25 mouse cellular contexts compared by ENCODE assay signal in genomic region chr3:38938136-38938535, GRCm38 (mm10). TPM values are rescaled to one million over a fixed set of nuclear protein-coding genes. Genes with fewer than 3 reads are reported as not detected.
DNase-seq lines count a peak whose midpoint lies in the region; ATAC-seq and TF ChIP-seq lines count a peak whose summit lies in the region.
"Had no signal": no experiment of that assay in that cellular context is flagged by ENCODE, and none has a peak within 500 bp of the region (broad histone marks: within the 10 kb centered on the region; RNA-seq: fewer than 3 reads in every experiment).

No protein-coding gene starts in this region.

- WGBS in lung, embryonic 14.5 days: 46% methylated on average over 5 of the region's 5 CpGs
- 83% methylated on average over 5 of the region's 5 CpGs for WGBS in forebrain, embryonic 12.5 days

- peaks cover 6% of the 10 kb centered on the region; the same call in 1 of the 2 replicates for H3K36me3 ChIP-seq in lung, embryonic 14.5 days (ENCODE audit: insufficient read depth)
- H3K36me3 ChIP-seq in forebrain, embryonic 12.5 days (replicated peaks): peaks cover 15% of the 10 kb centered on the region

- intact Hi-C loops in gastrocnemius, adult 2 months (cut with DNase I): no loop called here
- intact Hi-C loops in gastrocnemius, postnatal 36 days (cut with DNase I): no loop called here

- H3K4me1 ChIP-seq in lung, embryonic 14.5 days (ENCODE audit: insufficient read depth): no peaks in the 10 kb centered on the region
- H3K4me1 ChIP-seq in embryonic fibroblast, embryonic 13.5 days (ENCODE audit: control insufficient read depth, insufficient read depth, low read length): peaks cover 28% of the 10 kb centered on the region
- H3K4me1 ChIP-seq in forebrain, embryonic 12.5 days: peaks cover 26% of the 10 kb centered on the region

- no peak overlapping the region for H3K9ac ChIP-seq in lung, embryonic 14.5 days
- H3K9ac ChIP-seq in forebrain, embryonic 12.5 days: no peak overlapping the region
- H3K9ac ChIP-seq: embryonic facial prominence, embryonic 15.5 days; forebrain, postnatal 0 days; hindbrain, embryonic 15.5 days; limb, embryonic 15.5 days; liver, embryonic 14.5 days; neural tube, embryonic 13.5 days had no signal

- H3K9me3 ChIP-seq in lung, embryonic 14.5 days (ENCODE audit: low read depth, low read length): no peaks in the 10 kb centered on the region
- no peaks in the 10 kb centered on the region for H3K9me3 ChIP-seq in forebrain, embryonic 12.5 days
- H3K9me3 ChIP-seq: embryonic facial prominence, embryonic 15.5 days; hindbrain, embryonic 15.5 days; limb, embryonic 15.5 days; neural tube, embryonic 13.5 days had no signal

- DNase-seq in gastrocnemius, adult 2 months: no peak
- DNase-seq in gastrocnemius, postnatal 36 days: no peak
- peak; percentile 37 for DNase-seq in lung, embryonic 14.5 days
- no peak for DNase-seq in lung, postnatal 14 days
- DNase-seq in NIH3T3 (ENCODE audit: low read depth): peak; percentile 46
- DNase-seq: cerebellum, adult 2 months; cerebellum, postnatal 25 days; forebrain, postnatal 0 days; kidney, adult 8-10 months; kidney, postnatal 10 days; left cerebral cortex, postnatal 4 days; retina, postnatal 1 day; right cerebral cortex, postnatal 25 days; spleen, adult 18-20 months; thymus, postnatal 14 days had no signal

- peak overlapping the region; percentile 77 for H3K27ac ChIP-seq in gastrocnemius, adult 2 months
- no peak overlapping the region for H3K27ac ChIP-seq in lung, embryonic 14.5 days (ENCODE audit: low read depth)
- H3K27ac ChIP-seq in embryonic fibroblast, embryonic 13.5 days (ENCODE audit: insufficient read depth, low read length): peak overlapping the region; percentile 97
- H3K27ac ChIP-seq in forebrain, embryonic 12.5 days: no peak overlapping the region
- H3K27ac ChIP-seq: embryonic facial prominence, embryonic 15.5 days; hindbrain, embryonic 15.5 days; limb, embryonic 15.5 days; liver, embryonic 14.5 days had no signal

- ATAC-seq in lung, embryonic 14.5 days (ENCODE audit: insufficient read depth): no peak
- ATAC-seq in forebrain, embryonic 12.5 days (ENCODE audit: low FRiP score): no peak
- ATAC-seq: forebrain, postnatal 0 days; midbrain, embryonic 16.5 days had no signal

- no peak for TF ChIP-seq POLR2A in embryonic fibroblast, embryonic 13.5 days (IDR thresholded peaks at IDR 0.05; ENCODE audit: low read depth, low read length)

- no peaks in the 10 kb centered on the region for H3K27me3 ChIP-seq in lung, embryonic 14.5 days (ENCODE audit: insufficient read depth, low read length)
- no peaks in the 10 kb centered on the region for H3K27me3 ChIP-seq in forebrain, embryonic 12.5 days
- H3K27me3 ChIP-seq: embryonic facial prominence, embryonic 15.5 days; hindbrain, embryonic 15.5 days; limb, embryonic 15.5 days; neural tube, embryonic 13.5 days had no signal

- no peak overlapping the region for H3K4me2 ChIP-seq in lung, embryonic 14.5 days
- no peak overlapping the region for H3K4me2 ChIP-seq in forebrain, embryonic 12.5 days
- H3K4me2 ChIP-seq: embryonic facial prominence, embryonic 15.5 days; hindbrain, embryonic 15.5 days; limb, embryonic 15.5 days; neural tube, embryonic 13.5 days had no signal

- no peak overlapping the region for H3K4me3 ChIP-seq in gastrocnemius, adult 2 months
- H3K4me3 ChIP-seq in lung, embryonic 14.5 days (ENCODE audit: low read depth, low read length): no peak overlapping the region
- H3K4me3 ChIP-seq in embryonic fibroblast, embryonic 13.5 days (ENCODE audit: insufficient read depth, low read length): no peak overlapping the region
- no peak overlapping the region for H3K4me3 ChIP-seq in forebrain, embryonic 12.5 days (replicated peaks)
- H3K4me3 ChIP-seq: embryonic facial prominence, embryonic 15.5 days; hindbrain, embryonic 15.5 days; limb, embryonic 15.5 days; myocyte; neural tube, embryonic 13.5 days had no signal

- no peak for TF ChIP-seq CTCF in gastrocnemius, adult 2 months (IDR thresholded peaks at IDR 0.05)
- no peak for TF ChIP-seq CTCF in lung, embryonic 14.5 days (IDR thresholded peaks at IDR 0.05; ENCODE audit: low read depth)
- no peak for TF ChIP-seq CTCF in embryonic fibroblast, embryonic 13.5 days (IDR thresholded peaks at IDR 0.05; ENCODE audit: borderline replicate concordance, insufficient read depth, low read length)

RNA-seq across cellular contexts. Expression of gene Fat4, which starts 51.4 kb away (rescaled TPM):
- 1 to 10 TPM; 2.0 to 3.6 TPM for total RNA-seq in gastrocnemius, adult 2 months (2021)
- 1 to 10 TPM; 2.4 to 2.9 TPM for total RNA-seq in gastrocnemius, postnatal 36 days (2021)
- 9.3 and 9.7 TPM in 2 replicates for polyA plus RNA-seq in lung, embryonic 14.5 days (2014; fragmentation: Nextera tagmentation; extraction: Ambion mirVana)
- polyA plus RNA-seq in embryonic fibroblast, embryonic 13.5 days (2011; ENCODE audit: insufficient read length, low read depth, missing spikeins): 35.1 and 67.9 TPM in 2 replicates
- 14.2 and 15.6 TPM in 2 replicates for polyA plus RNA-seq in forebrain, embryonic 12.5 days (2016; fragmentation: Nextera tagmentation; extraction: Ambion mirVana)
- total RNA-seq: megakaryocyte-erythroid progenitor cell, adult 5-6 weeks had no signal

Comparison
In these comparisons a context has a peak if more than half of its experiments do, and no peak if none do; other contexts are left out.
1. DNase-seq: peak in lung, embryonic 14.5 days (single experiment) and NIH3T3 (single experiment); none in gastrocnemius, adult 2 months (single experiment), gastrocnemius, postnatal 36 days (0 of 2) and lung, postnatal 14 days (single experiment).
2. H3K27ac ChIP-seq: peak in gastrocnemius, adult 2 months (single experiment) and embryonic fibroblast, embryonic 13.5 days (single experiment); none in lung, embryonic 14.5 days (single experiment) and forebrain, embryonic 12.5 days (single experiment).